Mouse (Mus musculus): ENCODE results near the gene Ly6g6f.
"Not testable (repeated sequence)": the region's sequence is repeated elsewhere in the genome, so short reads cannot be mapped to it uniquely, and the experiment has no call there.

DNA sequence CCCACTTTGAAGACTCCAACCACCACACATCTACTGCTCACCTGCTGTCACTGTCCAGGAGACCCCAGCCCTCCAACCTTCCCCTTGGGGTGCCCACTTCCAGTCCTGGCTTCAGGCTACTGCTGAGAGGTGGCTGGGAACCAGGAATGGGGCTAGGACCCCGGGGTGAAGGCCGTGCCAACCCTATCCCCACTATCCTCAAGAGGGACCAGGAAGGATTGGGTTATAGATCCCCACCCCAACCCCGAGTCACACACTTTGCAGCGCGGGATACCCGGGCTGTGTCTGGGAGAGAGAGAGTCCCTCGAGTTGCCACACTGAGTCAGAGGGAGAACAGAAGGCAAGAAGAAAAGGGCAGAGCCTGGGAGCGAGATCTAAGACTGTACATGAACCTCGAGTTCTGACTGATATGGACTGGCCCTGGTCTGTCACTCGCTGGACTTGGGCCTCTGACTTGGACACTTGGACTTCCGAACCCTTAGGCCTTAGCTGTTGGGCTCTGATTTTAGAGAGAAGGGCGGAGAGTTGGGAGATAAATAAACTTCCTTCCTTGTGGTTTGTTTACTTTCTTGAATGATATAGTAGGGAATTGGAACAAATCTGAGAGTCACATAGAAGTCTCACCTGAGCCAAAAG, 39.0 kb upstream of the Ly6g6f start:
- TF ChIP-seq CTCF, EP300 (IDR thresholded peaks at IDR 0.05; ENCODE audit: low read depth): not testable (repeated sequence)
